Mouse (Mus musculus): Measurements from ENCODE around the gene Terb2.

DNA sequence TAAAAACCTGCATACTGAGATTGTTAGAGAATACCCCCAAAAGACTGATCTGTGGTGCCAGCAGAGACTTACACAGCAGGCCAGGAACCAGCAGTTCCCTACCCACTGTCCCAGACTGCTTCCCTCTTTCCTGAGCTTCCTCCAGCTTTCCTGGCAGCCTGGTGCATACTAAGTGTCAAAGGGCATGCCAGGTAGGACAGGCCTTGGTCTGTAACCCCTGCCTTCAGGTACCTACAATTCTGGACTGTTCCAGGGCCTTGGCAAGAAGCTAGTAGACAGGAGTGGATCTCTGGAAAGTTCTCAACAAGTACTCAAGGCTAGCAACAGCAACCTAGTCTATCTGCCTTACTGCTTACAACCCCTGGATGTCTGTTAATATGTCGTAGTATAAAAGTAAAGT lies 34.9 kb upstream of the Terb2 start:
- TF ChIP-seq CTCF (IDR thresholded peaks at IDR 0.05; ENCODE audit: low read depth) (no peak), EP300 (optimal IDR thresholded peaks at IDR 0.05) (no peak)
